In genomic region chr8:77723018-77723417, GRCm38 (mm10) we compare ENCODE assay signal across 8 mouse cellular contexts. TPM values are rescaled to one million over a fixed set of nuclear protein-coding genes. Genes with fewer than 3 reads are reported as not detected.
DNase-seq lines count a peak whose midpoint lies in the region; ATAC-seq and TF ChIP-seq lines count a peak whose summit lies in the region.
"Had no signal": no experiment of that assay in that cellular context is flagged by ENCODE, and none has a peak within 500 bp of the region (broad histone marks: within the 10 kb centered on the region; RNA-seq: fewer than 3 reads in every experiment).

No protein-coding gene starts in this region.

- no peak for ATAC-seq in heart, postnatal 0 days (ENCODE audit: insufficient read depth, low read depth)
- ATAC-seq in limb, embryonic 11.5 days (ENCODE audit: insufficient number of reproducible peaks, low FRiP score, low TSS enrichment, low read depth) = no peak
- no peak for ATAC-seq in neural tube, embryonic 14.5 days (ENCODE audit: low read depth)

- WGBS in liver, adult 2 months = 84% methylated on average over 4 of the region's 4 CpGs
- 47% methylated on average over 4 of the region's 4 CpGs for WGBS in heart, postnatal 0 days
- WGBS in limb, embryonic 11.5 days = 71% methylated on average over 4 of the region's 4 CpGs
- 93% methylated on average over 4 of the region's 4 CpGs for WGBS in neural tube, embryonic 14.5 days

- H3K27ac ChIP-seq in liver, adult 2 months (replicated peaks; ENCODE audit: insufficient read depth, low read depth, low read length) = no peak overlapping the region
- H3K27ac ChIP-seq in heart, postnatal 0 days (ENCODE audit: low read depth) = peak overlapping the region; percentile 97
- H3K27ac ChIP-seq in limb, embryonic 11.5 days (replicated peaks; ENCODE audit: low read depth, low read length) = peak overlapping the region; percentile 39; the same call in 1 of the 2 replicates
- H3K27ac ChIP-seq in neural tube, embryonic 14.5 days (ENCODE audit: low read depth, low read length) = no peak overlapping the region; the same call in 1 of the 2 replicates

- H3K4me2 ChIP-seq in heart, postnatal 0 days (ENCODE audit: low read depth, low read length) = peak overlapping the region; percentile 68
- peak overlapping the region; percentile 71 for H3K4me2 ChIP-seq in limb, embryonic 11.5 days (ENCODE audit: low read depth, severe bottlenecking)
- peak overlapping the region; percentile 14; the same call in 1 of the 2 replicates for H3K4me2 ChIP-seq in neural tube, embryonic 14.5 days (ENCODE audit: low read depth, low read length)

- H3K9ac ChIP-seq in liver, adult 2 months (ENCODE audit: low read depth, low read length) = no peak overlapping the region
- H3K9ac ChIP-seq in heart, postnatal 0 days (replicated peaks; ENCODE audit: low read depth, low read length) = peak overlapping the region; percentile 83
- H3K9ac ChIP-seq in limb, embryonic 11.5 days (ENCODE audit: low read length) = peak overlapping the region; percentile 46
- no peak overlapping the region for H3K9ac ChIP-seq in neural tube, embryonic 14.5 days (replicated peaks; ENCODE audit: low read depth, low read length)

- no peak for DNase-seq in liver, adult 2 months (ENCODE audit: extremely low read depth, low read depth, low spot score)
- no peak for DNase-seq in liver
- DNase-seq in heart, postnatal 0 days (ENCODE audit: low spot score) = no peak
- DNase-seq in limb, embryonic 11.5 days (ENCODE audit: low spot score) = no peak
- DNase-seq in urinary bladder, postnatal 36 days (ENCODE audit: low spot score in 2 of 2) = no peak
- no peak for DNase-seq in layer of hippocampus, adult 18-20 months (ENCODE audit: low spot score in 2 of 2)
- DNase-seq: layer of hippocampus, postnatal 36 days had no signal

- peak overlapping the region; percentile 16; the same call in 1 of the 2 replicates for H3K4me3 ChIP-seq in liver, adult 2 months (ENCODE audit: insufficient read depth, low read depth, low read length)
- peak overlapping the region; percentile 70 for H3K4me3 ChIP-seq in heart, postnatal 0 days (ENCODE audit: low read depth, low read length)
- peak overlapping the region; percentile 75 for H3K4me3 ChIP-seq in limb, embryonic 11.5 days (ENCODE audit: low read depth, low read length)
- peak overlapping the region; percentile 36; the same call in 1 of the 2 replicates for H3K4me3 ChIP-seq in neural tube, embryonic 14.5 days (ENCODE audit: low read depth, low read length)

- no peaks in the 10 kb centered on the region for H3K79me2 ChIP-seq in liver, adult 2 months (ENCODE audit: control insufficient read depth, insufficient read depth, low read length)

- no peaks in the 10 kb centered on the region for H3K9me3 ChIP-seq in heart, postnatal 0 days (replicated peaks; ENCODE audit: control insufficient read depth, low read length)
- no peaks in the 10 kb centered on the region for H3K9me3 ChIP-seq in limb, embryonic 11.5 days (ENCODE audit: control insufficient read depth, low read length)
- H3K9me3 ChIP-seq in neural tube, embryonic 14.5 days (ENCODE audit: control insufficient read depth, low read length) = no peaks in the 10 kb centered on the region

- TF ChIP-seq CTCF in liver, adult 2 months (IDR thresholded peaks at IDR 0.05; ENCODE audit: low read depth, low read length) = no peak
- no peak for TF ChIP-seq CTCF in heart, postnatal 0 days (IDR thresholded peaks at IDR 0.05; ENCODE audit: low read depth)

- H3K4me1 ChIP-seq in liver, adult 2 months (ENCODE audit: control insufficient read depth, insufficient read depth, low read length) = no peaks in the 10 kb centered on the region
- H3K4me1 ChIP-seq in heart, postnatal 0 days (ENCODE audit: control insufficient read depth, insufficient read depth) = peaks cover 44% of the 10 kb centered on the region; the same call in 1 of the 2 replicates
- H3K4me1 ChIP-seq in limb, embryonic 11.5 days (ENCODE audit: control insufficient read depth, insufficient read depth, low read length) = peaks cover 20% of the 10 kb centered on the region
- no peaks in the 10 kb centered on the region for H3K4me1 ChIP-seq in neural tube, embryonic 14.5 days (ENCODE audit: control insufficient read depth, insufficient read depth, low read length)

- H3K27me3 ChIP-seq in liver, adult 2 months (ENCODE audit: control insufficient read depth, insufficient read depth, low read length) = 0 out of 2 replicates have a peak, but pooled peaks cover 3% of the 10 kb centered on the region
- H3K27me3 ChIP-seq in heart, postnatal 0 days (ENCODE audit: control insufficient read depth, insufficient read depth, low read length) = no peaks in the 10 kb centered on the region
- H3K27me3 ChIP-seq in limb, embryonic 11.5 days (ENCODE audit: control insufficient read depth, insufficient read depth, low read length) = no peaks in the 10 kb centered on the region
- H3K27me3 ChIP-seq in neural tube, embryonic 14.5 days (ENCODE audit: control insufficient read depth, insufficient read depth, low read length) = peaks cover 4% of the 10 kb centered on the region; the same call in 1 of the 2 replicates

- TF ChIP-seq POLR2A in liver, adult 2 months (IDR thresholded peaks at IDR 0.05; ENCODE audit: extremely low read depth, insufficient read depth, low read length) = no peak

- no peaks in the 10 kb centered on the region for H3K36me3 ChIP-seq in liver, adult 2 months (ENCODE audit: control insufficient read depth, insufficient read depth, low read length)
- H3K36me3 ChIP-seq in heart, postnatal 0 days (replicated peaks; ENCODE audit: control insufficient read depth, insufficient read depth, low read length) = peaks cover 6% of the 10 kb centered on the region
- no peaks in the 10 kb centered on the region for H3K36me3 ChIP-seq in limb, embryonic 11.5 days (ENCODE audit: control insufficient read depth, insufficient read depth, low read length)
- H3K36me3 ChIP-seq in neural tube, embryonic 14.5 days (ENCODE audit: control insufficient read depth, insufficient read depth, low read length) = no peaks in the 10 kb centered on the region

- TF ChIP-seq EP300 in heart, postnatal 0 days (IDR thresholded peaks at IDR 0.05; ENCODE audit: low read depth) = no peak

RNA-seq across cellular contexts. Expression of gene Ednra, which starts 1.2 kb away (rescaled TPM):
- total RNA-seq in liver, adult 2 months (2014; rRNA removed) = 1.8 and 4.2 TPM in 2 replicates
- 1.9 and 2.0 TPM in 2 replicates for polyA plus RNA-seq in liver, adult 2 months (2012; rRNA removed)
- 37.0 and 43.7 TPM in 2 replicates for total RNA-seq in heart, postnatal 0 days (2014; rRNA removed; ENCODE audit: low replicate concordance)
- 25.5 and 35.2 TPM in 2 replicates for polyA plus RNA-seq in heart, postnatal 0 days (2015; fragmentation: Nextera tagmentation; extraction: Ambion mirVana)
- polyA plus RNA-seq in limb, embryonic 11.5 days (2014; fragmentation: Nextera tagmentation; extraction: Ambion mirVana) = 62.3 and 74.3 TPM in 2 replicates
- 7.0 and 10.7 TPM in 2 replicates for polyA plus RNA-seq in neural tube, embryonic 14.5 days (2014; fragmentation: Nextera tagmentation; extraction: Ambion mirVana)
- total RNA-seq in layer of hippocampus, adult 18-20 months (2021) = 1 to 10 TPM; 3.9 to 4.4 TPM

Comparison
In these comparisons a context has a peak if more than half of its experiments do, and no peak if none do; other contexts are left out.
1. H3K27ac ChIP-seq: peak in heart, postnatal 0 days (single experiment) and limb, embryonic 11.5 days (single experiment); none in liver, adult 2 months (single experiment) and neural tube, embryonic 14.5 days (single experiment).
2. H3K4me3 ChIP-seq: peak in every context shown above with its lines; median percentile 75 in limb, embryonic 11.5 days; 70 in heart, postnatal 0 days; 36 in neural tube, embryonic 14.5 days; 16 in liver, adult 2 months.
3. H3K9ac ChIP-seq: peak in heart, postnatal 0 days (single experiment) and limb, embryonic 11.5 days (single experiment); none in liver, adult 2 months (single experiment) and neural tube, embryonic 14.5 days (single experiment).
4. H3K4me2 ChIP-seq: peak in every context shown above with its lines; median percentile 71 in limb, embryonic 11.5 days; 68 in heart, postnatal 0 days; 14 in neural tube, embryonic 14.5 days.